Mouse (Mus musculus) bone marrow macrophage, adult 2 months (primary cell): Measurements from ENCODE around the gene Ube2j1.

Experiments used
- CTCF ChIP-seq: IDR thresholded peaks from 2 replicates; pipeline ENCODE4 v1.5.1; 2012; ENCODE audit warnings: low read depth, mild to moderate bottlenecking, low read length, moderate library complexity
- POLR2A ChIP-seq: IDR thresholded peaks from 2 replicates; pipeline ENCODE4 v1.6.1; 2012; ENCODE audit warnings: mild to moderate bottlenecking, low read depth, low read length, borderline replicate concordance

- TF ChIP-seq CTCF: no peak
- no peak for TF ChIP-seq POLR2A
Observed at GRCm38 (mm10) chr4:33077161-33077560, 45.9 kb downstream of the Ube2j1 start.
